Mouse (Mus musculus) MEL (cell line): Measurements from ENCODE around the gene Dyrk1a. TPM values are rescaled to one million over a fixed set of nuclear protein-coding genes. Genes with fewer than 3 reads are reported as not detected.

Source experiments
- DNase-seq: peaks from one replicate; pipeline ENCODE4 v3.0.0; 2011; ENCODE audit warnings: low read depth, low spot score
- H3K27ac ChIP-seq: 2 replicates; pipeline ENCODE4 v1.5.1; 2012; ENCODE audit warnings: low read depth, mild to moderate bottlenecking, control low read depth, low read length, moderate library complexity; ENCODE audit not compliant: control insufficient read depth
- H3K27me3 ChIP-seq, 2 experiments: fragments of 150-350 bp in 1 of 2; sonication (generic) in 1 of 2; 2 replicates each; pipeline ENCODE4 v1.6.1; 2012; ENCODE audit warnings: low read length in 2 of 2, mild to moderate bottlenecking in 2 of 2, improper control_type of control experiment in 1 of 2, moderate library complexity in 1 of 2; ENCODE audit not compliant: insufficient read depth in 2 of 2, control insufficient read depth in 1 of 2
- H3K36me3 ChIP-seq, 2 experiments: 2 replicates each; pipeline ENCODE4 v1.6.1; 2012 to 2014; ENCODE audit warnings: low read length in 2 of 2, improper control_type of control experiment in 1 of 2, inconsistent platforms in 1 of 2, mild to moderate bottlenecking in 1 of 2; ENCODE audit not compliant: insufficient read depth in 2 of 2, control insufficient read depth in 1 of 2
- H3K4me1 ChIP-seq, 2 experiments: fragments of 150-350 bp in 1 of 2; sonication (generic) in 1 of 2; 2 replicates each; pipeline ENCODE4 v1.6.1; 2012; ENCODE audit warnings: low read length in 2 of 2, improper control_type of control experiment in 1 of 2, mild to moderate bottlenecking in 1 of 2; ENCODE audit not compliant: insufficient read depth in 2 of 2, control insufficient read depth in 1 of 2
- H3K4me3 ChIP-seq, 2 experiments: fragments of 150-350 bp in 1 of 2; sonication (generic) in 1 of 2; 2 replicates each; pipeline ENCODE4 v1.5.1; 2012; ENCODE audit warnings: low read depth in 2 of 2, low read length in 2 of 2, mild to moderate bottlenecking in 2 of 2, moderate library complexity in 2 of 2, control low read depth in 1 of 2, improper control_type of control experiment in 1 of 2; ENCODE audit not compliant: control insufficient read depth in 1 of 2, insufficient read depth in 1 of 2
- H3K79me2 ChIP-seq: 2 replicates; pipeline ENCODE4 v1.6.1; 2012; ENCODE audit warnings: mild to moderate bottlenecking, low read length, moderate library complexity; ENCODE audit not compliant: control insufficient read depth, poor library complexity, insufficient read depth
- H3K9ac ChIP-seq: 2 replicates; pipeline ENCODE4 v1.6.1; 2012; ENCODE audit warnings: low read depth, mild to moderate bottlenecking, control low read depth, low read length, moderate library complexity; ENCODE audit not compliant: control insufficient read depth, poor library complexity, severe bottlenecking
- H3K9me3 ChIP-seq: fragments of 150-350 bp; sonication (generic); replicated peaks from 2 replicates; pipeline ENCODE4 v1.6.1; 2012; ENCODE audit warnings: mild to moderate bottlenecking, low read length, improper control_type of control experiment, moderate library complexity; ENCODE audit not compliant: insufficient read depth
- BHLHE40 ChIP-seq: IDR thresholded peaks from 2 replicates; pipeline ENCODE4 v1.6.1; 2012; ENCODE audit warnings: low read depth, mild to moderate bottlenecking, inconsistent platforms, low read length, improper control_type of control experiment, borderline replicate concordance
- CTCF ChIP-seq, 3 experiments: IDR thresholded peaks in 2 of 3; conservative IDR thresholded peaks in 1 of 3; 2 replicates each; pipeline ENCODE4 v1.5.1; 2011 to 2012; ENCODE audit warnings: low read length in 3 of 3, low read depth in 2 of 3, mild to moderate bottlenecking in 2 of 3, improper control_type of control experiment in 1 of 3, inconsistent platforms in 1 of 3, mixed read lengths in 1 of 3, moderate library complexity in 1 of 3; ENCODE audit not compliant: control insufficient read depth in 1 of 3, insufficient read depth in 1 of 3, poor library complexity in 1 of 3, severe bottlenecking in 1 of 3
- EP300 ChIP-seq, 2 experiments: IDR thresholded peaks; 2 replicates each; pipeline ENCODE4 v1.6.1; 2011; ENCODE audit warnings: improper control_type of control experiment in 2 of 2, low read length in 2 of 2, low read depth in 1 of 2, mild to moderate bottlenecking in 1 of 2
- HCFC1 ChIP-seq: IDR thresholded peaks from 2 replicates; pipeline ENCODE4 v1.6.1; 2012; ENCODE audit warnings: low read depth, mild to moderate bottlenecking, inconsistent platforms, low read length, improper control_type of control experiment, moderate library complexity
- JUND ChIP-seq: IDR thresholded peaks from 2 replicates; pipeline ENCODE4 v1.6.1; 2011; ENCODE audit warnings: low read depth, mild to moderate bottlenecking, improper control_type of control experiment, low read length
- MAFK ChIP-seq: IDR thresholded peaks from 2 replicates; pipeline ENCODE4 v1.6.1; 2011; ENCODE audit warnings: low read depth, mild to moderate bottlenecking, low read length, improper control_type of control experiment, borderline replicate concordance
- MEF2A ChIP-seq: IDR thresholded peaks from 2 replicates; pipeline ENCODE4 v1.6.1; 2014; ENCODE audit warnings: low read depth, mild to moderate bottlenecking, inconsistent platforms, low read length, improper control_type of control experiment; ENCODE audit not compliant: poor library complexity, insufficient replicate concordance, severe bottlenecking; ENCODE audit errors: extremely low read depth
- MXI1 ChIP-seq: IDR thresholded peaks from 2 replicates; pipeline ENCODE4 v1.6.1; 2011; ENCODE audit warnings: mild to moderate bottlenecking, low read depth, low read length, improper control_type of control experiment
- MYB ChIP-seq: IDR thresholded peaks from 2 replicates; pipeline ENCODE4 v1.6.1; 2011; ENCODE audit warnings: mild to moderate bottlenecking, low read depth, low read length, improper control_type of control experiment
- RAD21 ChIP-seq: IDR thresholded peaks from 2 replicates; pipeline ENCODE4 v1.6.1; 2011; ENCODE audit warnings: mild to moderate bottlenecking, low read depth, low read length, improper control_type of control experiment
- SIN3A ChIP-seq: IDR thresholded peaks from 2 replicates; pipeline ENCODE4 v1.6.1; 2012; ENCODE audit warnings: low read length, improper control_type of control experiment, inconsistent platforms
- SMC3 ChIP-seq: IDR thresholded peaks from 2 replicates; pipeline ENCODE4 v1.6.1; 2011; ENCODE audit warnings: low read depth, low read length, improper control_type of control experiment
- TBP ChIP-seq: IDR thresholded peaks from 2 replicates; pipeline ENCODE4 v1.8.0; 2011; ENCODE audit warnings: low read depth, low read length, improper control_type of control experiment
- USF1 ChIP-seq: IDR thresholded peaks from 2 replicates; pipeline ENCODE4 v1.6.1; 2014; ENCODE audit warnings: low read depth, mild to moderate bottlenecking, inconsistent platforms, low read length, improper control_type of control experiment, moderate library complexity
- USF2 ChIP-seq, 2 experiments: IDR thresholded peaks; 2 replicates each; pipeline ENCODE4 v1.6.1; 2011 to 2012; ENCODE audit warnings: improper control_type of control experiment in 2 of 2, low read length in 2 of 2, borderline replicate concordance in 1 of 2, inconsistent platforms in 1 of 2, low read depth in 1 of 2, mild to moderate bottlenecking in 1 of 2; ENCODE audit not compliant: insufficient read depth in 1 of 2
- ZC3H11A ChIP-seq: IDR thresholded peaks from 2 replicates; pipeline ENCODE4 v1.6.1; 2012; ENCODE audit warnings: low read depth, mild to moderate bottlenecking, inconsistent platforms, low read length, improper control_type of control experiment
- polyA plus RNA-seq, 2 experiments: library from polyadenylated mRNA; stranded (reverse) in 1 of 2; unstranded in 1 of 2; fragments of >175 nt in 1 of 2; fragments of >200 nt in 1 of 2; gene quantifications; 2 replicates each; pipeline versions ENCODE4 v1.2.1 to v1.2.4; 2012; ENCODE audit warnings: low replicate concordance in 2 of 2, low read depth in 1 of 2; ENCODE audit not compliant: insufficient read length in 2 of 2, insufficient read depth in 1 of 2, missing spikeins in 1 of 2
- total RNA-seq: library from RNA; depleted of rRNA; stranded (reverse); fragments of 300-350 nt; gene quantifications from 2 replicates; pipeline ENCODE4 v1.2.3, GENCODE M21; 2012

Dyrk1a gene
- total and polyA plus RNA-seq, 3 experiments: 22.6 to 126 (median 34.7) TPM

DNA sequence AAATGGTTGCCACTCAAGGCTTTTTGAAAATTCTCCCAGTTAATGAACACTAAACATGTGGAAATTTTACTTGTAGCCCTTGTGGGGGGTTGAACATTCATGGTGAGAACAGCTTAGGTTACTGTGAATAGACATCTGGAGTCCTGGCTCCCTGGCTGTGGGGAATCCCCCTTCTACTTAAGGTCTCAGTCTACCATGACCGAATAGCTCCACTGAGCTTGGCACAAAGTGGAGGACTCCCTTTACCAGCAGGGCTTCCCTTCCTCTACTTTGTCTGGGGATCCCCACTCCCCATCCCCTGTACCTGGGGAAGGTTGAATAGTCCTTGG, 167.5 kb downstream of the Dyrk1a start:
- Histone ChIP-seq H3K9ac (no peak overlapping the region), H3K36me3 (no peaks in the 10 kb centered on the region), H3K27me3 (peaks cover 3 to 5% of the 10 kb centered on the region in 2 experiments; a peak in 3 of 4 replicates), H3K79me2 (no peaks in the 10 kb centered on the region), H3K4me3 (no peak overlapping the region), H3K27ac (no peak overlapping the region), H3K9me3 (no peaks in the 10 kb centered on the region), H3K4me1 (no peaks in the 10 kb centered on the region)
- no peak for DNase-seq
- no peak for TF ChIP-seq EP300 (IDR thresholded peaks at IDR 0.05; ENCODE audit: low read depth in 1 of 2, low read length in 2 of 2)
- TF ChIP-seq ZC3H11A: no peak
- no peak for TF ChIP-seq MEF2A
- no peak for TF ChIP-seq BHLHE40
- no peak for TF ChIP-seq USF2 (IDR thresholded peaks at IDR 0.05; ENCODE audit: borderline replicate concordance in 1 of 2, insufficient read depth in 1 of 2, low read depth in 1 of 2, low read length in 2 of 2)
- TF ChIP-seq SIN3A: no peak
- no peak for TF ChIP-seq MAFK
- no peak for TF ChIP-seq HCFC1
- TF ChIP-seq TBP: no peak
- no peak for TF ChIP-seq USF1
- TF ChIP-seq MYB: no peak

DNA sequence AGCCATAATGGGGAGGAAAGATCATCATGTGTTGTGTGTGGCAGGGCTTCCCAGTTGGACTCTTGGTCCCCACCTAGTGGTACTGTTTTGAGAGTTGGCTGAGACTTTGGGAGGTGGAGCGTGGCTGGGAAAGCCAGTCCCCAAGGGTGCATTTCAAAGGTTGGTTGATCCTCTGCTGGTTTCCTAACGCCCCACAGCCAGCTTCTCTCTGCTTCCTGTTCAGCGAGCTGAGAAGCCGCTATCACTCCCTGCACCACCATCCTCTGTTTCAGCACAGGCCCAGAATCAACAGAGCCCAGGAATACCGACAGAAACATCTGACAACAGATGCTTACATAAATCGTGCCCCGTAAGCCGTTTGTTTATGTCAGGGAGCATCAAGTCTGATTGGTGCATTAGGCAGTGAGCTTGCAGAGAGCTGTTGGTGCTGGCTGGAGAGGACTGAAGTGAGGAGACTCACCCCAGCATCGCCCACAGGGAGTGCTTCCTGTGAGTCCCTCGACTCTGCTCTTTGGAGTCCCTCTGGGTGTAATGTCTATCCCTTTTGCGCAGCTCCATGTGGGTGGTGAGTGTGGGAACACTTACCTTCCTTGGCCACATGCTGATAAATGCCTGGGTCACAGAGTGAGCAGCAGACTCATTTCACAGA, 174.2 kb downstream of the Dyrk1a start:
- no peaks in the 10 kb centered on the region for H3K9me3 ChIP-seq
- no peak overlapping the region for H3K27ac ChIP-seq
- H3K36me3 ChIP-seq: no peaks in the 10 kb centered on the region
- TF ChIP-seq CTCF (IDR thresholded peaks at IDR 0.05 in 2 of 3, conservative IDR thresholded peaks at IDR 0.05 in 1 of 3; ENCODE audit: control insufficient read depth in 1 of 3, insufficient read depth in 1 of 3, low read depth in 2 of 3, low read length in 3 of 3, poor library complexity in 1 of 3, severe bottlenecking in 1 of 3): peak in 2 of 3 experiments; percentile 18 to 39; a peak in 2 of 6 replicates
- TF ChIP-seq JUND: no peak
- TF ChIP-seq MXI1: no peak
- peak; percentile 31 for TF ChIP-seq RAD21
- TF ChIP-seq SMC3: peak; percentile 46; the same call in 1 of the 2 replicates
- peaks cover 3 to 7% of the 10 kb centered on the region in 2 experiments; a peak in 3 of 4 replicates for H3K27me3 ChIP-seq
- no peak overlapping the region for H3K9ac ChIP-seq
- no peaks in the 10 kb centered on the region for H3K4me1 ChIP-seq
- H3K4me3 ChIP-seq: no peak overlapping the region
- peak; percentile 38 for DNase-seq
- no peaks in the 10 kb centered on the region for H3K79me2 ChIP-seq
